Mouse (Mus musculus): ENCODE measurements around the gene Slc35c1. TPM values are rescaled to one million over a fixed set of nuclear protein-coding genes. Genes with fewer than 3 reads are reported as not detected.

Slc35c1 gene
- polyA plus RNA-seq, 1 experiment, result 18.5 TPM

- 72% methylated on average over 11 of the region's 11 CpGs for WGBS
- H3K4me3 ChIP-seq (replicated peaks; ENCODE audit: control insufficient read depth, low read depth, low read length), result no peak overlapping the region
- no peak for TF ChIP-seq CTCF (IDR thresholded peaks at IDR 0.05; ENCODE audit: control insufficient read depth, insufficient read depth, low read length)
- no peak overlapping the region for H3K27ac ChIP-seq (ENCODE audit: control insufficient read depth, insufficient read depth, low read depth, low read length, poor library complexity)
- no peaks in the 10 kb centered on the region; the same call in 1 of the 2 replicates for H3K4me1 ChIP-seq (ENCODE audit: control insufficient read depth, insufficient read depth, low read length)
These were observed 28.6 kb downstream of the Slc35c1 start for GRCm38 (mm10) chr2:92431611-92432179.

GRCm38 (mm10) chr2:92430723-92431541 lies 29.4 kb downstream of the Slc35c1 start:
- 62% methylated on average over 21 of the region's 21 CpGs for WGBS
- H3K4me3 ChIP-seq (replicated peaks; ENCODE audit: control insufficient read depth, low read depth, low read length), result no peak overlapping the region
- no peaks in the 10 kb centered on the region; the same call in 1 of the 2 replicates for H3K4me1 ChIP-seq (ENCODE audit: control insufficient read depth, insufficient read depth, low read length)
- TF ChIP-seq POLR2A (IDR thresholded peaks at IDR 0.05; ENCODE audit: borderline replicate concordance, control insufficient read depth, low read depth, low read length) (no peak), CTCF (IDR thresholded peaks at IDR 0.05; ENCODE audit: control insufficient read depth, insufficient read depth, low read length) (no peak)
- H3K27ac ChIP-seq (ENCODE audit: control insufficient read depth, insufficient read depth, low read depth, low read length, poor library complexity), result no peak overlapping the region

GRCm38 (mm10) chr2:92430089-92430488 lies 30.2 kb downstream of the Slc35c1 start:
- Histone ChIP-seq H3K4me1 (ENCODE audit: control insufficient read depth, insufficient read depth, low read length) (no peaks in the 10 kb centered on the region; the same call in 1 of the 2 replicates), H3K4me3 (replicated peaks; ENCODE audit: control insufficient read depth, low read depth, low read length) (no peak overlapping the region), H3K27ac (ENCODE audit: control insufficient read depth, insufficient read depth, low read depth, low read length, poor library complexity) (no peak overlapping the region)
- TF ChIP-seq CTCF (IDR thresholded peaks at IDR 0.05; ENCODE audit: control insufficient read depth, insufficient read depth, low read length) (no peak), POLR2A (IDR thresholded peaks at IDR 0.05; ENCODE audit: borderline replicate concordance, control insufficient read depth, low read depth, low read length) (no peak)
- WGBS, result 60% methylated on average over 2 of the region's 2 CpGs

GRCm38 (mm10) chr2:92427882-92428281 lies 32.5 kb downstream of the Slc35c1 start:
- H3K27ac ChIP-seq (ENCODE audit: control insufficient read depth, insufficient read depth, low read depth, low read length, poor library complexity), result no peak overlapping the region; the same call in 1 of the 2 replicates
- 82% methylated on average over 6 of the region's 6 CpGs for WGBS

GRCm38 (mm10) chr2:92426426-92426825 lies 33.9 kb downstream of the Slc35c1 start:
- Histone ChIP-seq H3K4me3 (replicated peaks; ENCODE audit: control insufficient read depth, low read depth, low read length) (no peak overlapping the region), H3K27ac (ENCODE audit: control insufficient read depth, insufficient read depth, low read depth, low read length, poor library complexity) (no peak overlapping the region), H3K4me1 (ENCODE audit: control insufficient read depth, insufficient read depth, low read length) (no peaks in the 10 kb centered on the region; the same call in 1 of the 2 replicates)
- no peak for TF ChIP-seq POLR2A (IDR thresholded peaks at IDR 0.05; ENCODE audit: borderline replicate concordance, control insufficient read depth, low read depth, low read length)
- no peak for TF ChIP-seq CTCF (IDR thresholded peaks at IDR 0.05; ENCODE audit: control insufficient read depth, insufficient read depth, low read length)
- 90% methylated on average over 3 of the region's 3 CpGs for WGBS

More at GRCm38 (mm10) chr2:92427882-92428281, 32.5 kb downstream of the Slc35c1 start:
- no peak for TF ChIP-seq CTCF (IDR thresholded peaks at IDR 0.05; ENCODE audit: control insufficient read depth, insufficient read depth, low read length)
- no peak for TF ChIP-seq POLR2A (IDR thresholded peaks at IDR 0.05; ENCODE audit: borderline replicate concordance, control insufficient read depth, low read depth, low read length)
- Histone ChIP-seq H3K4me1 (ENCODE audit: control insufficient read depth, insufficient read depth, low read length) (no peaks in the 10 kb centered on the region), H3K4me3 (replicated peaks; ENCODE audit: control insufficient read depth, low read depth, low read length) (no peak overlapping the region)

- no peak overlapping the region for H3K4me3 ChIP-seq (replicated peaks; ENCODE audit: control insufficient read depth, low read depth, low read length)
- H3K27ac ChIP-seq (ENCODE audit: control insufficient read depth, insufficient read depth, low read depth, low read length, poor library complexity), result no peak overlapping the region
- TF ChIP-seq CTCF (IDR thresholded peaks at IDR 0.05; ENCODE audit: control insufficient read depth, insufficient read depth, low read length) (no peak), POLR2A (IDR thresholded peaks at IDR 0.05; ENCODE audit: borderline replicate concordance, control insufficient read depth, low read depth, low read length) (no peak)
- H3K4me1 ChIP-seq (ENCODE audit: control insufficient read depth, insufficient read depth, low read length), result no peaks in the 10 kb centered on the region; the same call in 1 of the 2 replicates
- WGBS, result 86% methylated on average over 4 of the region's 4 CpGs
These were observed 35.0 kb downstream of the Slc35c1 start for GRCm38 (mm10) chr2:92425366-92425765.

GRCm38 (mm10) chr2:92424462-92425308 lies 35.7 kb downstream of the Slc35c1 start:
- Histone ChIP-seq H3K4me1 (ENCODE audit: control insufficient read depth, insufficient read depth, low read length) (no peaks in the 10 kb centered on the region; the same call in 1 of the 2 replicates), H3K27ac (ENCODE audit: control insufficient read depth, insufficient read depth, low read depth, low read length, poor library complexity) (no peak overlapping the region), H3K4me3 (replicated peaks; ENCODE audit: control insufficient read depth, low read depth, low read length) (no peak overlapping the region)
- 88% methylated on average over 9 of the region's 9 CpGs for WGBS
- TF ChIP-seq POLR2A (IDR thresholded peaks at IDR 0.05; ENCODE audit: borderline replicate concordance, control insufficient read depth, low read depth, low read length) (no peak), CTCF (IDR thresholded peaks at IDR 0.05; ENCODE audit: control insufficient read depth, insufficient read depth, low read length) (no peak)

Data from bone marrow, adult 2 months (tissue).